Mouse (Mus musculus) liver, embryonic 14.5 days (tissue): ENCODE measurements around the gene Hist2h2ab.

ENCODE experiments used
- CTCF ChIP-seq: IDR thresholded peaks from 2 replicates; pipeline ENCODE4 v1.5.1; 2016; ENCODE audit warnings: antibody characterized with exemption, low read depth, control low read depth
- EP300 ChIP-seq: IDR thresholded peaks from 2 replicates; pipeline ENCODE4 v1.6.1; 2016; ENCODE audit warnings: antibody characterized with exemption, low read depth

DNA sequence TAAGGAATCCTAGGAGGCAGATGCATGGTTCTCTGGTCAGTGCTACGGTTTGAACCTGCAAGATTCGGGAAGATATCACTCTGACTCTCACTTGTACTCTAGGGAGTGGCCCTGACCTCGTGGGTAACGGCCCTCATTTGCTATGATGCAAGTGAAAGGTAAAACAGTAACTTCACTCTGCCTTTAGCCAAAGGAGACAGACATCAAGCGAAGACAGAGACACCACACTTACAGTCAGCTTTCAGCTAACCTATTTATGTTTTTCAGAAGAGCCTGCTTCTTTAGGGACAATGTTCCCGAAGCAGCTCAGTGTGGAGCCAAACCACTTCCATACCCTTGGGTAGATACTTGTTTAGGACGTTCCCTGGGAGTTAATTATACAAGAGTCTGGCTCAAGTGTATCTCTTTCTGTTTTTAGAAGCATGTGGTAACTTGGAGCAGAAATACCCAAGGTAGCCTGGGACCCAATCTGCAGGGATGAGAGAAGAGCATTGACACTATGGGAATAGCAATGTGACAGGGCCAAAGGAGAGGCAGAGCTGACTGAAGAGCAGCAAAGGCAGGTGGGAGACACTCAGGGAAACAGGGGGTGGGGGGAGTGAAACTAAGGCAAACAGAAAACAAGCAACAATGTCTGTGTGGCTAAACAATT, 24.4 kb downstream of the Hist2h2ab start:
- TF ChIP-seq EP300 = no peak
- no peak for TF ChIP-seq CTCF
